Mouse (Mus musculus) lung, postnatal 0 days (tissue): ENCODE results near the gene Jam2.

ENCODE experiments used
- CTCF ChIP-seq: IDR thresholded peaks from 2 replicates; pipeline ENCODE4 v1.5.1; 2016; ENCODE audit warnings: antibody characterized with exemption, mild to moderate bottlenecking
- EP300 ChIP-seq: IDR thresholded peaks from 2 replicates; pipeline ENCODE4 v1.6.1; 2016; ENCODE audit warnings: antibody characterized with exemption, mild to moderate bottlenecking, control low read depth

DNA sequence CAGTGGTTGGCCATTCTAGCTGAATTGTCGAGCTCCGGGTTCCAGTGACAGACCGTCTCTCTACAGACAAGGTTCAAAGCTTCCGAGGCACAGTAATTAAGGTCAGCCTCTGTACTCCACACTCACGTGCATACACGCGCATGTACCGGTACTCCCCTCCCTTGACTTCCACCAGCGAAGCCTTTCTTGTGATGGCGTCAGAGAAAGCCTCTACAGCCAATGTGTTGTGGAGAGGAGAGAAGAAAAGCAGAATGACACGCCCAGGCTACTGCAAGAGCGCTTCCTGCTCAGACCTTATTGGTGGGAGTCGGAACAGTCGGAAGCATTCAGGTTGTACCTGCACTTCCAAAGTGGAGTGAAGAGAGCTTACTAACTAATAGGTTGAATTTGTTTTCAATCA is 19.5 kb downstream of the Jam2 start:
- TF ChIP-seq CTCF (no peak), EP300 (no peak)
